Mouse (Mus musculus) spleen, postnatal 14 days (tissue): ENCODE results near the gene Stk38l.
"Not testable (repeated sequence)": the region's sequence is repeated elsewhere in the genome, so short reads cannot be mapped to it uniquely, and the experiment has no call there.

Experiments used
- DNase-seq, 2 experiments: peaks; one replicate each; pipeline ENCODE4 v3.0.0; 2021 to 2022; ENCODE audit warnings: low spot score in 2 of 2

Stk38l gene

GRCm38 (mm10) chr6:146733554-146733953, 8.8 kb downstream of the Stk38l start:
- DNase-seq: no peak

- no peak for DNase-seq
These were observed 14.1 kb downstream of the Stk38l start for GRCm38 (mm10) chr6:146738889-146739288.

- DNase-seq: no peak
These were observed 15.9 kb downstream of the Stk38l start for GRCm38 (mm10) chr6:146740724-146741123.

GRCm38 (mm10) chr6:146741986-146742635, 17.3 kb downstream of the Stk38l start:
- no peak for DNase-seq

- not testable (repeated sequence) for DNase-seq
These were observed 19.5 kb downstream of the Stk38l start for GRCm38 (mm10) chr6:146744266-146744665.

- no peak for DNase-seq
These were observed 20.4 kb downstream of the Stk38l start for GRCm38 (mm10) chr6:146745180-146745579.

- no peak for DNase-seq
These were observed 21.8 kb downstream of the Stk38l start for GRCm38 (mm10) chr6:146746577-146746976.

- no peak for DNase-seq
These were observed 22.3 kb downstream of the Stk38l start for GRCm38 (mm10) chr6:146747057-146747456.

- DNase-seq: no peak
These were observed 23.5 kb downstream of the Stk38l start for GRCm38 (mm10) chr6:146748271-146748670.

GRCm38 (mm10) chr6:146751671-146752070, 26.9 kb downstream of the Stk38l start:
- DNase-seq: no peak

GRCm38 (mm10) chr6:146752178-146752577, 27.4 kb downstream of the Stk38l start:
- DNase-seq: no peak

GRCm38 (mm10) chr6:146752612-146753011, 27.8 kb downstream of the Stk38l start:
- DNase-seq: no peak

GRCm38 (mm10) chr6:146753560-146754160, 28.9 kb downstream of the Stk38l start:
- DNase-seq: no peak

GRCm38 (mm10) chr6:146755136-146755535, 30.3 kb downstream of the Stk38l start:
- no peak for DNase-seq

- DNase-seq: no peak
These were observed 30.9 kb downstream of the Stk38l start for GRCm38 (mm10) chr6:146755679-146756078.

GRCm38 (mm10) chr6:146759027-146759426, 34.2 kb downstream of the Stk38l start:
- no peak for DNase-seq

- DNase-seq: no peak
These were observed 35.2 kb downstream of the Stk38l start for GRCm38 (mm10) chr6:146760022-146760421.

- no peak for DNase-seq
These were observed 35.9 kb downstream of the Stk38l start for GRCm38 (mm10) chr6:146760736-146761135.

GRCm38 (mm10) chr6:146762264-146762898, 37.6 kb downstream of the Stk38l start:
- DNase-seq: no peak

GRCm38 (mm10) chr6:146764593-146764992, 39.8 kb downstream of the Stk38l start:
- DNase-seq: no peak

- DNase-seq: no peak
These were observed 40.5 kb downstream of the Stk38l start for GRCm38 (mm10) chr6:146765270-146765669.

- no peak for DNase-seq
These were observed 44.1 kb downstream of the Stk38l start for GRCm38 (mm10) chr6:146768813-146769404.
